Mouse (Mus musculus) urinary bladder, adult 18-20 months (tissue): ENCODE data around the gene Gm6803.
"Not testable (repeated sequence)": the region's sequence is repeated elsewhere in the genome, so short reads cannot be mapped to it uniquely, and the experiment has no call there.

Experiments
- DNase-seq, 2 experiments: peaks; one replicate each; pipeline ENCODE4 v3.0.0; 2022; ENCODE audit warnings: low spot score in 2 of 2, mixed read lengths in 2 of 2

Gene Gm6803

DNA sequence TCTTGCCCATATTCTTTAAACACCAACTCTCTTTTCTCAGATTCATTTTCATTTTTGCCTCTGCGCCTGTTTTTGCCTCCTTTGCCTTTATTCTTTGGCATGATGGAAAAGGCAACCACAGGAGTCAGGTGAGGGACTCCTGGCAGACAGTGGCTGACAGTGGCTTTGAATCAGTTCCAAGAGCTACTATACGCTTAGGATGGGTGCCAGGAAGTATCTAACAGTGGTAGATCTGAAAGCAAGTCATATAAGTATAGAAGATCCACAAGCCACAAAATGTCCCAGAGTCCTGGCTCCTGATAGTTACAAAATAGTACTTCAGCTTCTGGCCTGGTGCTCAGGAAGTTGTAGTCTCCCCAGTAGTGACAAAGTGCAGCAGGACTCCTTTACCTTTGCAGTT is at the start of gene Gm6803:
Gm6803 (minus strand) TSS at position 101 of the 400 bp plus-strand sequence.
- not testable (repeated sequence) for DNase-seq

DNA sequence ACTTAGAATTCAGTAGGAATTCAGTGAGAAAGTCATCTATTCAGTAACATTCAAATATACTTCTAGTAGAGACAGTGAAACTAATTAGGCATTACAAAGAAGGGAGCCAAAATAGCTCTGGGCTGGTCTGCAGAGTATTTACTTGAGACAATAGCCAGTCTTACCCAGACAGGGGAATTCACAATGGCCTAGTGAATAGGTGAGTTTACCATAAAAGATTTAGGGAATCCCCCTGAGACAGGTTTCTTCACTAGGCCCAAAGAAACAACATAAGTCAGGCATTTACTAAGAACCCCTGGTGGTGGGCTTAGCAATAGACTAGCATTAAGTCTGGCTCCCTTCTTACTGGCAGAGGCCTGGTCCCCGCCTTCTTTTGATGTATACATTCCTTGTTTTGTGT is 26.7 kb upstream of the Gm6803 start:
- DNase-seq = not testable (repeated sequence)

DNA sequence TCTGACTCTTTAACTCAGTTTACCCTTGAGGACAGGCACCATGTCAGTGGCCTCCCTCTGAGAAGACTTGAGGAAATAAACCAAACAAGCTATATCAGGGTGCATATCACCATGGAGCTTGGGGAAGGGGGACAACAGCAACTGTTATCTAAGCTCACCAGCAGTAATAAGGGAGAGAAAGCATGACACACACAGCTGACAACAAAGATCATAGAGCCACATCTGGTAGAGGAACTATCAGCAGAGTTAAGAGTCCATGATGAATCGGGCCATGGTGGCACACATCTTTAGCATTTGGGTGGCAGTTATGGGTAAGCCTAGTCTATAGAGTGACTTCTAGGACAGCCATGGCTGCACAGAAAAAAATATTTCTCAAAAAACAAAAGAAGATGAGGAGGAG is 21.1 kb upstream of the Gm6803 start:
- DNase-seq = not testable (repeated sequence)

DNA sequence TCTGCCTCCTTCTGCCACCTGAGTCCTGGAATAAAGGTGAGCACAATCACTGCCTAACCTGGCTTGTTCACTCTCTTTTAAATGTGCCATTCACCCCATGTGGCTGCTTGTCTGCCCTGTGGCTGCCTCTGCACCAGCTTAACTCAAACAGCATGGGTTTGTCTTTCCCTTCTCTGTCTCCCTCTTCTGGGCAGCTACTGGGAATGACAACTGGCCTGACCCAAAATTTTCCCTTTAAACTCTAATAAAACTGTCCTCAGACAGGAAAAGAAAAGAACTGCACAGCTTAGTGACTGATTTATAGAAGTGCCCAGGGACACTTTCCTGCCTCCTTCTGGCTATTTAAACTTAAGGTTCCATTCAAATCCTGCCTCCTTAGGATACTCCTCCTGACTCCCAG is 20.5 kb upstream of the Gm6803 start:
- DNase-seq = not testable (repeated sequence)

DNA sequence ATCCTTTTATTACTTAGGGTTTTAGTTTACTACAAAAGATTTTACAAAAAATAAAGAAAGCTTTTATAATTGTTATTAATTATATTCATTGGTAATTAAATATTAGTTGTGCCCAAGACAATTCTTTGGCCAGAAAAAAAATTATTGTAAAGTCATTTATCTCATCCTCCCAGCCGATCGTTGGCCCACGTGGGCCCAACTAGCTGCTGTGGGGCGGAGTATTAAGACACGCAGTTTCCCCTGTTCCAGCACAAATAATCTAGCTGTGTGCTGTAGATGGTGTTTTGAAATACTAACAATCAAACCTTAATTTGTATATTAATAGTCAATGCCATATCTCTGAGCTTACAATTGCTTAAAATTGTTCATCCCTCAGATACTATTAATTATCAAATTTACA is 13.7 kb upstream of the Gm6803 start:
- DNase-seq = not testable (repeated sequence)

DNA sequence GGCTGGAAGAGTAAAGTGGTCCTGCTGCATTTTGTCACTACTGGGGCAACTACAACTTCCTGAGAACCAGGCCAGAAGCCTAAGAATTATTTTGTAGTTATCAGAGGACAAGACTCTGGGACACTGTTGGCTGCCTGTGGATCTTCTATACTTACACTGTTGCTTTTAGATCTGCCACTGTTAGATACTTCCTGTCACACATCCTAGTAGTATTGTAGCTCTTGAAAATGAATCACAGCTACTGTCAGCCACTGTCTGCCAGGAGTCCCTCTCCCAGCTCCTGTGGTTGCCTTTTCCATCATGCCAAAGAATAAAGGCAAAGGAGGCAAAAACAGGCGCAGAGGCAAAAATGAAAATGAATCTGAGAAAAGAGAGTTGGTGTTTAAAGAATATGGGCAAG is 8.1 kb upstream of the Gm6803 start, which contains the start of gene Gm2056:
Gm2056 (plus strand) TSS at position 301 of the 400 bp plus-strand sequence.
- not testable (repeated sequence) for DNase-seq

DNA sequence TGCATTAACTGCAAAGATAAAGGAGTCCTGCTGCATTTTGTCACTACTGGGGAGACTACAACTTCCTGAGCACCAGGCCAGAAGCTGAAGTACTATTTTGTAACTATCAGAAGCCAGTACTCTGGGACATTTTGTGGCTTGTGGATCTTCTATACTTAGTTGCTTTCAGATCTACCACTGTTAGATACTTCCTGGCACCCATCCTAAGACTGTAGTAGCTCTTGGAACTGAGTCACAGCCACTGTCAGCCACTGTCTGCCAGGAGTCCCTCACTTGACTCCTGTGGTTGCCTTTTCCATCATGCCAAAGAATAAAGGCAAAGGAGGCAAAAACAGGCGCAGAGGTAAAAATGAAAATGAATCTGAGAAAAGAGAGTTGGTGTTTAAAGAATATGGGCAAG is 7.0 kb downstream of the Gm6803 start, which contains the start of gene Gm2075:
Gm2075 (plus strand) TSS at position 301 of the 400 bp plus-strand sequence.
- DNase-seq = not testable (repeated sequence)

DNA sequence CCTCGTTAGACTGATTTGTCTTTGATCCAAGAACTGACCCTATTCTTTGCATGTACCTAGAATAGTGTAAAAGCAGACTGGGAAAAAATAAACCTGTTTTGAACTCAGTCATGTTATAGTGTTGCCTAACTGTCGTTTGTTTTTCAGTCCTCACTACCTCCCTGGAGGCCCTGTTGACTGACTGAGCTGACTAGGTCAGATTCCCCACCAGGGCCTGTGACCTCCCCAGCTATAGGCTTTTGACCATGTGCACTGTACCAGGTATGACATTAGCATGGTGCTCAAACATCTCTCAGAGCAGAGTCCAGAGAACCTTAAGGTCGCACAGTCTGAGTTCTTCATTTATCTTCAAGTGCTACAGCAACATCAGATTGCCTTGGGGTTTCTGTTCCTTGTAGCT is 14.5 kb downstream of the Gm6803 start:
- not testable (repeated sequence) for DNase-seq

DNA sequence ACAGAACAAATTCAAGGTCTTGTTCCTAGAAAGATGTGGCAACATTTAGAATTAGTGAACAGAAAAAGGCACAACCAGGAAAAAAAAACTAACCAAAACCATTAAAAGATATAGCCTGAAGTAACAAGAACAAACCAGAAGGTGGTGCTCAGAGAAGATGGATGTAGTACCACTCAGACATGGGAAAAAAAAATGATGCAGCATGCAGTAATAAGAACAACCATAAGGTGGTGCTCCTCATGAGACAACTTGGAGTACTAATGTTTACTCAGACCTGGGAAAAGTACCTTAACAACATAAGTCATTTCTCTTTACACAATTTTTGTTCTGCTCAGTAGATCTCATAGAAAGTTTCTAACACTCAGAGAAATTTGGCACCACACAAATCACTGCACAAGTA is 34.6 kb downstream of the Gm6803 start:
- DNase-seq = not testable (repeated sequence)
